Mouse (Mus musculus) liver, embryonic 14.5 days (tissue): Measurements from ENCODE around the gene Insyn1.

Experiments used
- CTCF ChIP-seq: IDR thresholded peaks from 2 replicates; pipeline ENCODE4 v1.5.1; 2016; ENCODE audit warnings: antibody characterized with exemption, low read depth, control low read depth
- EP300 ChIP-seq: IDR thresholded peaks from 2 replicates; pipeline ENCODE4 v1.6.1; 2016; ENCODE audit warnings: antibody characterized with exemption, low read depth

DNA sequence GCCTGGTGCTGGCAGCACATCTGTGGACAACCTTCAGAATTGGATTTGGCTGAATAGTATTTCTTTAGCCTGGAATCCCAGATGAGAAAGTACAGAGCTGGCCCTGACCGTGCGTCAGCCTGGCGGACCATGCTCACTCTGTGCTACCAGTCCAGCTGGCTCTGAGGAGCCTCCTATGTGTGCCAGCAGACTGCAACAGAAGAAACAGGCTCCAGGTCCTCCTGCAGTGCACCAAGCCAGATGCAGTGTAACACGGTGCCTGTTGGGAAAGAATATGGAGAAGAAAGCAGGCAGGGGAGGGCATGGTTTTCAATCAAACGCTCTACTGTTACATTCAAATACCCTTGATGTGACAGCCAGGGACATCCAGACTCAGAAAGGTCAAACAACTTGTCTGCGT, 48.3 kb upstream of the Insyn1 start:
- TF ChIP-seq EP300 (no peak), CTCF (no peak)
